Mouse (Mus musculus): Measurements from ENCODE around the gene D3Ertd254e.

DNA sequence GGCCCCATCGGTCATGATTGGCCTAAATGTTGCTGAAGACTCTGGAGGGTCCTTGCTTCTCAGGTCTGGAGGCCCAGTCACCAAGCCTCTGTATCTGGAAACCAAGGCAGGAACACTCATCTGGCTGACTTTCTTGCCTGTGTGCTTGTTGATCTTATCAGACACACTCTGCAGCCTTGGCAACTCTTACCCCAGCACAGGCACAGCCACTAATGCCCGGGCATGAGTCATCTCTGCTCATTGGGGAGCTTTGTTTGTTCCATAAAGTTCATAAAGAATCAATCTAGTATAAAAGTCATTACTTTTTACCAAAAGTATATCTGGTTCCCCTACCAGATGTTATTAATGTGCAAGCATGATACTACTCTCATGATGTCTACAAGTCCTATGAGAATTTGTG is 22.9 kb downstream of the D3Ertd254e start:
- no peak for TF ChIP-seq POLR2A (IDR thresholded peaks at IDR 0.05; ENCODE audit: control insufficient read depth, extremely low read depth, insufficient read depth, low read length, poor library complexity)
- TF ChIP-seq CTCF (IDR thresholded peaks at IDR 0.05; ENCODE audit: borderline replicate concordance, control insufficient read depth, extremely low read depth, insufficient read depth, low read length, poor library complexity) = no peak
